Mouse (Mus musculus) MEL (cell line): ENCODE measurements around the gene Smarca4. TPM values are rescaled to one million over a fixed set of nuclear protein-coding genes. Genes with fewer than 3 reads are reported as not detected.

ENCODE experiments used
- DNase-seq: peaks from one replicate; pipeline ENCODE4 v3.0.0; 2011; ENCODE audit warnings: low read depth, low spot score
- H3K27ac ChIP-seq: 2 replicates; pipeline ENCODE4 v1.5.1; 2012; ENCODE audit warnings: low read depth, mild to moderate bottlenecking, control low read depth, low read length, moderate library complexity; ENCODE audit not compliant: control insufficient read depth
- H3K27me3 ChIP-seq, 2 experiments: fragments of 150-350 bp in 1 of 2; sonication (generic) in 1 of 2; 2 replicates each; pipeline ENCODE4 v1.6.1; 2012; ENCODE audit warnings: low read length in 2 of 2, mild to moderate bottlenecking in 2 of 2, improper control_type of control experiment in 1 of 2, moderate library complexity in 1 of 2; ENCODE audit not compliant: insufficient read depth in 2 of 2, control insufficient read depth in 1 of 2
- H3K36me3 ChIP-seq, 2 experiments: 2 replicates each; pipeline ENCODE4 v1.6.1; 2012 to 2014; ENCODE audit warnings: low read length in 2 of 2, improper control_type of control experiment in 1 of 2, inconsistent platforms in 1 of 2, mild to moderate bottlenecking in 1 of 2; ENCODE audit not compliant: insufficient read depth in 2 of 2, control insufficient read depth in 1 of 2
- H3K4me1 ChIP-seq, 2 experiments: fragments of 150-350 bp in 1 of 2; sonication (generic) in 1 of 2; 2 replicates each; pipeline ENCODE4 v1.6.1; 2012; ENCODE audit warnings: low read length in 2 of 2, improper control_type of control experiment in 1 of 2, mild to moderate bottlenecking in 1 of 2; ENCODE audit not compliant: insufficient read depth in 2 of 2, control insufficient read depth in 1 of 2
- H3K4me3 ChIP-seq, 2 experiments: fragments of 150-350 bp in 1 of 2; sonication (generic) in 1 of 2; 2 replicates each; pipeline ENCODE4 v1.5.1; 2012; ENCODE audit warnings: low read depth in 2 of 2, low read length in 2 of 2, mild to moderate bottlenecking in 2 of 2, moderate library complexity in 2 of 2, control low read depth in 1 of 2, improper control_type of control experiment in 1 of 2; ENCODE audit not compliant: control insufficient read depth in 1 of 2, insufficient read depth in 1 of 2
- H3K79me2 ChIP-seq: 2 replicates; pipeline ENCODE4 v1.6.1; 2012; ENCODE audit warnings: mild to moderate bottlenecking, low read length, moderate library complexity; ENCODE audit not compliant: control insufficient read depth, poor library complexity, insufficient read depth
- H3K9ac ChIP-seq: 2 replicates; pipeline ENCODE4 v1.6.1; 2012; ENCODE audit warnings: low read depth, mild to moderate bottlenecking, control low read depth, low read length, moderate library complexity; ENCODE audit not compliant: control insufficient read depth, poor library complexity, severe bottlenecking
- H3K9me3 ChIP-seq: fragments of 150-350 bp; sonication (generic); replicated peaks from 2 replicates; pipeline ENCODE4 v1.6.1; 2012; ENCODE audit warnings: mild to moderate bottlenecking, low read length, improper control_type of control experiment, moderate library complexity; ENCODE audit not compliant: insufficient read depth
- BHLHE40 ChIP-seq: IDR thresholded peaks from 2 replicates; pipeline ENCODE4 v1.6.1; 2012; ENCODE audit warnings: low read depth, mild to moderate bottlenecking, inconsistent platforms, low read length, improper control_type of control experiment, borderline replicate concordance
- CHD2 ChIP-seq: IDR thresholded peaks from 2 replicates; pipeline ENCODE4 v1.6.1; 2011; ENCODE audit warnings: low read length, improper control_type of control experiment
- MXI1 ChIP-seq: IDR thresholded peaks from 2 replicates; pipeline ENCODE4 v1.6.1; 2011; ENCODE audit warnings: mild to moderate bottlenecking, low read depth, low read length, improper control_type of control experiment
- MYB ChIP-seq: IDR thresholded peaks from 2 replicates; pipeline ENCODE4 v1.6.1; 2011; ENCODE audit warnings: mild to moderate bottlenecking, low read depth, low read length, improper control_type of control experiment
- POLR2A ChIP-seq, 2 experiments: IDR thresholded peaks; 2 replicates each; pipeline ENCODE4 v1.6.1; 2011 to 2012; ENCODE audit warnings: low read length in 2 of 2, mild to moderate bottlenecking in 2 of 2, control low read depth in 1 of 2, improper control_type of control experiment in 1 of 2, low read depth in 1 of 2, moderate library complexity in 1 of 2; ENCODE audit not compliant: control insufficient read depth in 1 of 2, insufficient read depth in 1 of 2, poor library complexity in 1 of 2
- POLR2AphosphoS2 ChIP-seq: IDR thresholded peaks from 2 replicates; pipeline ENCODE4 v1.6.1; 2011; ENCODE audit warnings: low read length, improper control_type of control experiment
- POLR2AphosphoS5 ChIP-seq: IDR thresholded peaks from 2 replicates; pipeline ENCODE4 v1.6.1; 2012; ENCODE audit warnings: low read depth, borderline replicate concordance, mild to moderate bottlenecking, inconsistent platforms, low read length, moderate library complexity, mixed read lengths
- RAD21 ChIP-seq: IDR thresholded peaks from 2 replicates; pipeline ENCODE4 v1.6.1; 2011; ENCODE audit warnings: mild to moderate bottlenecking, low read depth, low read length, improper control_type of control experiment
- SIN3A ChIP-seq: IDR thresholded peaks from 2 replicates; pipeline ENCODE4 v1.6.1; 2012; ENCODE audit warnings: low read length, improper control_type of control experiment, inconsistent platforms
- TBP ChIP-seq: IDR thresholded peaks from 2 replicates; pipeline ENCODE4 v1.8.0; 2011; ENCODE audit warnings: low read depth, low read length, improper control_type of control experiment
- TCF12 ChIP-seq: IDR thresholded peaks from 2 replicates; pipeline ENCODE4 v1.6.1; 2014; ENCODE audit warnings: low read depth, mild to moderate bottlenecking, inconsistent platforms, low read length, improper control_type of control experiment, moderate library complexity
- USF1 ChIP-seq: IDR thresholded peaks from 2 replicates; pipeline ENCODE4 v1.6.1; 2014; ENCODE audit warnings: low read depth, mild to moderate bottlenecking, inconsistent platforms, low read length, improper control_type of control experiment, moderate library complexity
- USF2 ChIP-seq, 2 experiments: IDR thresholded peaks; 2 replicates each; pipeline ENCODE4 v1.6.1; 2011 to 2012; ENCODE audit warnings: improper control_type of control experiment in 2 of 2, low read length in 2 of 2, borderline replicate concordance in 1 of 2, inconsistent platforms in 1 of 2, low read depth in 1 of 2, mild to moderate bottlenecking in 1 of 2; ENCODE audit not compliant: insufficient read depth in 1 of 2
- ZKSCAN1 ChIP-seq: IDR thresholded peaks from 2 replicates; pipeline ENCODE4 v1.6.1; 2012; ENCODE audit warnings: low read depth, mild to moderate bottlenecking, inconsistent platforms, low read length, improper control_type of control experiment, moderate library complexity
- polyA plus RNA-seq, 2 experiments: library from polyadenylated mRNA; stranded (reverse) in 1 of 2; unstranded in 1 of 2; fragments of >175 nt in 1 of 2; fragments of >200 nt in 1 of 2; gene quantifications; 2 replicates each; pipeline versions ENCODE4 v1.2.1 to v1.2.4; 2012; ENCODE audit warnings: low replicate concordance in 2 of 2, low read depth in 1 of 2; ENCODE audit not compliant: insufficient read length in 2 of 2, insufficient read depth in 1 of 2, missing spikeins in 1 of 2
- total RNA-seq: library from RNA; depleted of rRNA; stranded (reverse); fragments of 300-350 nt; gene quantifications from 2 replicates; pipeline ENCODE4 v1.2.3, GENCODE M21; 2012

The Smarca4 gene
- total and polyA plus RNA-seq, 3 experiments: 71.4 to 381 (median 249) TPM

GRCm38 (mm10) chr9:21706085-21706484, 90.1 kb downstream of the Smarca4 start:
- peaks cover 0 to 39% of the 10 kb centered on the region in 2 experiments; a peak in 2 of 4 replicates for H3K36me3 ChIP-seq
- no peaks in the 10 kb centered on the region for H3K27me3 ChIP-seq
- DNase-seq: no peak
- no peak overlapping the region for H3K27ac ChIP-seq
- H3K4me3 ChIP-seq: no peak overlapping the region
- H3K9ac ChIP-seq: no peak overlapping the region
- no peaks in the 10 kb centered on the region for H3K79me2 ChIP-seq
- H3K9me3 ChIP-seq: no peaks in the 10 kb centered on the region
- no peaks in the 10 kb centered on the region for H3K4me1 ChIP-seq
- TF ChIP-seq CHD2 (no peak), SIN3A (no peak), POLR2A (IDR thresholded peaks at IDR 0.05; ENCODE audit: control insufficient read depth in 1 of 2, insufficient read depth in 1 of 2, low read depth in 1 of 2, low read length in 2 of 2, poor library complexity in 1 of 2) (no peak), MYB (no peak), TBP (no peak), USF1 (no peak), RAD21 (no peak), BHLHE40 (no peak)

DNA sequence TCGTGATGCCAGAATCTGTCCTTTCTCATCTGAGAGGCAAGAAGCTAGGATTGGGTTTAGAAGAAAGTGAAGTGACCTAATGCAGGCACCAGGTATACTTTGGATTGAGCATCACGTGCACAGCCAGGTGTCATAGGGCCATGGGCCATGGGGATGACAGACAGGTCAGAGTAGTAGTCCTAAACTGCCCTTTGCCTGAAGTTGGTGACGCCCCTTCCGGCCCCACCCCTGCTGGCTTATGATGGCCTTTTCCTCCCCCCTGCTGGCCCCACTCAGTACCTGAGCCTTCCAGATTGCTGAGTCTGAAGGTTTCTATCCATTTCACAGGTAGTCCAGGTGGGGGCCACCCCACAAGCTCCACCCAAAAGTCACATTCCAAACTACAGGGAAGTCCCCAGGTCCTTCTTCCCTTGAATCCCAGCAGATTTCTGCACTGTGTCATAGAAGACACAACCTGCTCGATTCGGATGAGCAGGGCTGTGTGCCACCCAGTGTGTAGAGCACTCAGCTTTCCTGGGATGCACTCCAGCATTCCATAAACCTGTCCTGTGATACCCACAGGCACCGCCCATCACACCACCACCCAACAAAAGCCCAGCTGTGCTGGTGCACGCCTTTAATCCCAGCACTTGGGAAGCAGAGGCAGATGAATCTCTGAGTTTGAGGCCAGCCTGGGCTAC, 90.8 kb downstream of the Smarca4 start:
- peaks cover 0 to 32% of the 10 kb centered on the region in 2 experiments; a peak in 2 of 4 replicates for H3K36me3 ChIP-seq
- H3K27ac ChIP-seq: no peak overlapping the region
- H3K9ac ChIP-seq: no peak overlapping the region
- no peak for DNase-seq
- TF ChIP-seq POLR2AphosphoS5 (peak; percentile 45; the same call in 1 of the 2 replicates), MXI1 (no peak), MYB (no peak), POLR2AphosphoS2 (0 out of 2 replicates have a peak, but pooled peaks have one; percentile 50), POLR2A (IDR thresholded peaks at IDR 0.05; ENCODE audit: control insufficient read depth in 1 of 2, insufficient read depth in 1 of 2, low read depth in 1 of 2, low read length in 2 of 2, poor library complexity in 1 of 2) (peak in 1 of 2 experiments; percentile 39; a peak in 2 of 4 replicates)
- no peaks in the 10 kb centered on the region for H3K9me3 ChIP-seq
- H3K27me3 ChIP-seq: no peaks in the 10 kb centered on the region
- H3K4me1 ChIP-seq: no peaks in the 10 kb centered on the region
- no peaks in the 10 kb centered on the region for H3K79me2 ChIP-seq
- no peak overlapping the region for H3K4me3 ChIP-seq

DNA sequence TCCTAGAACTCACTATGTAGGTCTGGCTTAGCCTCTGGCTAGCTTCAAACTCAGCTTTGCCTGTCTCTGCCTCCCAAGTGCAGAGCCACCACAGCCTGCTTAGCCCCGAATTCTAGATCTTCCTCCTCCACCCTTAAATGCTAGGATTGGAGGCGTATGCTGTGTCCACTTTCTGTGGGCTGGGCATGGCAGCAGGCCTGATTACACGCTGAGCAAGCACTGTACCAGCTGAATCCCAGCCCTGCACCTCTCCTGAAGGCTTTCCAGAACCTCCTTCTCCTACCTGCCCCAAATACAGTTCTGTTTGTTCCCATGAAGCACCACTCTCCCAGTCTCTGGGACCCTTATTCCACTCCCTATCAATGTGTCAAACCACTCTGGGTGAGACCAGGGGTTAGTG, 93.4 kb downstream of the Smarca4 start:
- Histone ChIP-seq H3K9me3 (no peaks in the 10 kb centered on the region), H3K27ac (no peak overlapping the region), H3K79me2 (no peaks in the 10 kb centered on the region), H3K27me3 (no peaks in the 10 kb centered on the region), H3K9ac (no peak overlapping the region), H3K36me3 (peaks cover 0 to 6% of the 10 kb centered on the region in 2 experiments; a peak in 2 of 4 replicates), H3K4me1 (no peaks in the 10 kb centered on the region), H3K4me3 (no peak overlapping the region)
- TF ChIP-seq TCF12 (no peak), USF2 (IDR thresholded peaks at IDR 0.05; ENCODE audit: borderline replicate concordance in 1 of 2, insufficient read depth in 1 of 2, low read depth in 1 of 2, low read length in 2 of 2) (no peak), SIN3A (no peak), ZKSCAN1 (no peak)
- DNase-seq: no peak
